Mouse (Mus musculus) G1E (cell line): ENCODE data around the gene Ptpn14. TPM values are rescaled to one million over a fixed set of nuclear protein-coding genes. Genes with fewer than 3 reads are reported as not detected.

ENCODE experiments used
- ATAC-seq: 2 replicates; pipeline ENCODE4 v1.8.0; 2016; ENCODE audit warnings: mild to moderate bottlenecking; ENCODE audit not compliant: insufficient number of reproducible peaks, poor library complexity, low FRiP score, severe bottlenecking; ENCODE audit errors: extremely low read depth
- DNase-seq: peaks from one replicate; pipeline ENCODE4 v3.0.0; 2012; ENCODE audit warnings: low spot score
- H3K27me3 ChIP-seq: 2 replicates; pipeline ENCODE4 v1.6.1; 2012; ENCODE audit warnings: mild to moderate bottlenecking, low read length, inconsistent platforms; ENCODE audit not compliant: insufficient read depth
- H3K36me3 ChIP-seq: replicated peaks from 2 replicates; pipeline ENCODE3; 2012; ENCODE audit warnings: mild to moderate bottlenecking, inconsistent platforms
- H3K4me1 ChIP-seq: 2 replicates; pipeline ENCODE4 v1.6.1; 2012; ENCODE audit warnings: low read depth, low read length, inconsistent platforms, mixed read lengths; ENCODE audit not compliant: insufficient read depth
- H3K4me3 ChIP-seq: 2 replicates; pipeline ENCODE4 v1.5.1; 2012; ENCODE audit warnings: low read depth, mild to moderate bottlenecking, inconsistent platforms, low read length, moderate library complexity, mixed read lengths
- H3K9me3 ChIP-seq: replicated peaks from 2 replicates; pipeline ENCODE4 v1.6.1; 2012; ENCODE audit warnings: inconsistent platforms
- CTCF ChIP-seq: IDR thresholded peaks from 2 replicates; pipeline ENCODE4 v1.5.1; 2012; ENCODE audit warnings: low read depth, low read length, inconsistent platforms, mixed read lengths
- GATA1 ChIP-seq: IDR thresholded peaks from 2 replicates; pipeline ENCODE4 v1.6.1; 2012; ENCODE audit warnings: borderline replicate concordance, low read length, inconsistent platforms, mixed read lengths
- GATA2 ChIP-seq: IDR thresholded peaks from 2 replicates; pipeline ENCODE4 v1.6.1; 2012; ENCODE audit warnings: low read depth, low read length, inconsistent platforms, borderline replicate concordance
- POLR2AphosphoS5 ChIP-seq: IDR thresholded peaks from 2 replicates; pipeline ENCODE4 v1.6.1; 2012; ENCODE audit warnings: low read depth, low read length, inconsistent platforms; ENCODE audit not compliant: insufficient replicate concordance
- TAL1 ChIP-seq: conservative IDR thresholded peaks from 2 replicates; pipeline ENCODE4 v1.6.1; 2012; ENCODE audit warnings: low read depth, low read length, inconsistent platforms, mixed read lengths
- polyA plus RNA-seq: library from polyadenylated mRNA; stranded (reverse); fragments of >175 nt; gene quantifications from 2 replicates; pipeline ENCODE4 v1.2.3, GENCODE M21; 2012
- total RNA-seq, 2 experiments: library from RNA; stranded (forward) in 1 of 2; stranded (reverse) in 1 of 2; fragments of 200-1000 nt in 1 of 2; fragments of >200 nt in 1 of 2; fragmentation: Nextera tagmentation in 1 of 2; gene quantifications; 2 replicates each; pipeline ENCODE4 v1.2.3; 2014 to 2017

The Ptpn14 gene
- total and polyA plus RNA-seq, 3 experiments, result 0.11 TPM; not detected in 2

- Histone ChIP-seq H3K9me3 (peaks cover 91% of the 10 kb centered on the region), H3K36me3 (no peaks in the 10 kb centered on the region), H3K4me3 (no peak overlapping the region; the same call in 1 of the 2 replicates), H3K4me1 (no peaks in the 10 kb centered on the region), H3K27me3 (no peaks in the 10 kb centered on the region)
- DNase-seq, result no peak
- ATAC-seq, result no peak
- TF ChIP-seq GATA1, result no peak
- no peak for TF ChIP-seq POLR2AphosphoS5
- TF ChIP-seq CTCF, result no peak
- no peak for TF ChIP-seq TAL1
- no peak for TF ChIP-seq GATA2
Observed at GRCm38 (mm10) chr1:189894191-189894590, 166.1 kb downstream of the Ptpn14 start.

- TF ChIP-seq CTCF (no peak), GATA1 (no peak), GATA2 (no peak), TAL1 (no peak), POLR2AphosphoS5 (no peak)
- H3K4me3 ChIP-seq, result no peak overlapping the region
- no peak for DNase-seq
- H3K4me1 ChIP-seq, result no peaks in the 10 kb centered on the region
- peaks cover 94% of the 10 kb centered on the region for H3K9me3 ChIP-seq
- no peaks in the 10 kb centered on the region for H3K27me3 ChIP-seq
- ATAC-seq, result no peak
- H3K36me3 ChIP-seq, result no peaks in the 10 kb centered on the region
Observed at GRCm38 (mm10) chr1:189897861-189898260, 169.8 kb downstream of the Ptpn14 start.

GRCm38 (mm10) chr1:189898708-189899107 is 170.6 kb downstream of the Ptpn14 start:
- no peak for DNase-seq
- no peak for TF ChIP-seq CTCF
- no peak for TF ChIP-seq GATA2
- no peak for TF ChIP-seq GATA1
- TF ChIP-seq TAL1, result no peak
- Histone ChIP-seq H3K27me3 (no peaks in the 10 kb centered on the region), H3K36me3 (no peaks in the 10 kb centered on the region), H3K4me1 (no peaks in the 10 kb centered on the region), H3K4me3 (no peak overlapping the region; the same call in 1 of the 2 replicates), H3K9me3 (peaks cover 93% of the 10 kb centered on the region)
- ATAC-seq, result no peak

GRCm38 (mm10) chr1:189899526-189899925 is 171.5 kb downstream of the Ptpn14 start:
- DNase-seq (no peak), ATAC-seq (no peak)
- Histone ChIP-seq H3K4me3 (no peak overlapping the region), H3K4me1 (no peaks in the 10 kb centered on the region), H3K9me3 (peaks cover 88% of the 10 kb centered on the region), H3K27me3 (no peaks in the 10 kb centered on the region), H3K36me3 (no peaks in the 10 kb centered on the region)
- no peak for TF ChIP-seq POLR2AphosphoS5
- TF ChIP-seq GATA2, result no peak
- no peak for TF ChIP-seq TAL1
- TF ChIP-seq CTCF, result no peak
- TF ChIP-seq GATA1, result no peak

GRCm38 (mm10) chr1:189902413-189902812 is 174.3 kb downstream of the Ptpn14 start:
- ATAC-seq, result no peak
- no peak overlapping the region for H3K4me3 ChIP-seq
- H3K9me3 ChIP-seq, result peaks cover 82% of the 10 kb centered on the region
- H3K4me1 ChIP-seq, result no peaks in the 10 kb centered on the region
- DNase-seq, result no peak
- H3K36me3 ChIP-seq, result no peaks in the 10 kb centered on the region
- TF ChIP-seq TAL1, result no peak
- no peak for TF ChIP-seq CTCF
- TF ChIP-seq GATA1, result no peak
- TF ChIP-seq GATA2, result no peak
- no peak for TF ChIP-seq POLR2AphosphoS5
- H3K27me3 ChIP-seq, result no peaks in the 10 kb centered on the region

DNA sequence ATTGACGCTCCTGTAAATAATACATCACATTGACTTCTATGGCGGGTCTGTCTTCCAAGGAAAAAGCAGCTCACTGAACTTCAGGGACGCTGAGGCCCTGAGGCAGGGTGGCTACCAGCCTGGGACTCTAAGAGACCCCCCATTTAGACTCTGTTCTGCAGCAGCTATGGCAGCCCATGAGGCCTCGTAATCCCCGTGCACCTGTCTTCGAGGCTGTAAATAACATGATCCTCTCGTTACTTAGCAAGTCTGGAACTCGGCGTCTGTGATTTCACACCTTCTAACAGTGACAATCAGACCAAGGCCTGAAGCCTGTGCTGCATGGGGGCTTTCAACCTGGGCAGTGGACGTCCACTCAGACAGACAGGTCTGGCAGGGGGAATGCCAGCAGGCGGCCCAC is 175.1 kb downstream of the Ptpn14 start:
- H3K4me1 ChIP-seq, result no peaks in the 10 kb centered on the region
- no peak for TF ChIP-seq POLR2AphosphoS5
- TF ChIP-seq GATA2, result no peak
- TF ChIP-seq TAL1, result no peak
- no peak for TF ChIP-seq GATA1
- H3K4me3 ChIP-seq, result no peak overlapping the region
- DNase-seq, result no peak
- no peak for ATAC-seq
- peaks cover 84% of the 10 kb centered on the region for H3K9me3 ChIP-seq
- no peaks in the 10 kb centered on the region for H3K27me3 ChIP-seq
- no peaks in the 10 kb centered on the region for H3K36me3 ChIP-seq
